Mouse (Mus musculus) heart, postnatal 0 days (tissue): ENCODE results near the gene Mrpl9. TPM values are rescaled to one million over a fixed set of nuclear protein-coding genes. Genes with fewer than 3 reads are reported as not detected.

Source experiments
- ATAC-seq: fragments of 200-750 bp; cut with Nextera tagmentation; 2 replicates; pipeline ENCODE4 v1.8.0; 2017; ENCODE audit warnings: low read depth, moderate number of reproducible peaks, moderate library complexity; ENCODE audit not compliant: insufficient read depth
- DNase-seq: peaks from one replicate; pipeline ENCODE4 v3.0.0-alpha.2; 2016; ENCODE audit warnings: low spot score
- H3K27ac ChIP-seq: fragments of 300-500 bp; sonication (generic); 2 replicates; pipeline ENCODE4 v1.5.1; 2014; ENCODE audit warnings: low read depth, mild to moderate bottlenecking
- H3K27me3 ChIP-seq: fragments of 300-500 bp; sonication (generic); 2 replicates; pipeline ENCODE4 v1.6.1; 2014; ENCODE audit warnings: low read length, mixed read lengths; ENCODE audit not compliant: control insufficient read depth, insufficient read depth
- H3K36me3 ChIP-seq: fragments of 300-500 bp; sonication (generic); replicated peaks from 2 replicates; pipeline ENCODE4 v1.6.1; 2014; ENCODE audit warnings: low read length, mixed read lengths; ENCODE audit not compliant: control insufficient read depth, insufficient read depth
- H3K4me1 ChIP-seq: fragments of 300-500 bp; sonication (generic); 2 replicates; pipeline ENCODE4 v1.6.1; 2014; ENCODE audit warnings: antibody characterized with exemption; ENCODE audit not compliant: control insufficient read depth, insufficient read depth
- H3K4me2 ChIP-seq: fragments of 300-500 bp; sonication (generic); 2 replicates; pipeline ENCODE4 v1.6.1; 2014; ENCODE audit warnings: low read depth, mild to moderate bottlenecking, low read length, moderate library complexity
- H3K4me3 ChIP-seq: fragments of 300-500 bp; sonication (generic); 2 replicates; pipeline ENCODE4 v1.5.1; 2014; ENCODE audit warnings: low read depth, low read length
- H3K9ac ChIP-seq: fragments of 300-500 bp; sonication (generic); replicated peaks from 2 replicates; pipeline ENCODE4 v1.6.1; 2014; ENCODE audit warnings: low read depth, low read length, mixed read lengths
- H3K9me3 ChIP-seq: fragments of 300-500 bp; sonication (generic); replicated peaks from 2 replicates; pipeline ENCODE4 v1.6.1; 2016; ENCODE audit warnings: low read length; ENCODE audit not compliant: control insufficient read depth
- CTCF ChIP-seq: IDR thresholded peaks from 2 replicates; pipeline ENCODE4 v1.5.1; 2016; ENCODE audit warnings: antibody characterized with exemption, control low read depth, low read depth
- EP300 ChIP-seq: IDR thresholded peaks from 2 replicates; pipeline ENCODE4 v1.6.1; 2016; ENCODE audit warnings: antibody characterized with exemption, low read depth
- WGBS: fragments of 180-500 bp; shearing (Covaris S2); extraction: QIAGEN DNeasy Blood & Tissue Kit; methylation state at CpG from one replicate; pipeline ENCODE4 v1.1.7; 2014; 5-methylcytosine and 5-hydroxymethylcytosine counted together
- polyA plus RNA-seq: library from polyadenylated mRNA; unstranded; fragments of >200 nt; fragmentation: Nextera tagmentation; extraction: Ambion mirVana; gene quantifications from 2 replicates; pipeline ENCODE4 v1.2.1, GENCODE M21; 2015
- total RNA-seq: library from RNA; depleted of rRNA; stranded (reverse); fragments of >200 nt; gene quantifications from 2 replicates; pipeline ENCODE4 v1.2.3, GENCODE M21; 2014; ENCODE audit warnings: low replicate concordance

Gene Mrpl9
- total and polyA plus RNA-seq, 2 experiments from 2014 or later, result 68.7 to 83.0 TPM

- H3K9ac ChIP-seq, result no peak overlapping the region
- no peak overlapping the region for H3K4me3 ChIP-seq
- peaks cover 4% of the 10 kb centered on the region; the same call in 1 of the 2 replicates for H3K4me1 ChIP-seq
- TF ChIP-seq CTCF (no peak), EP300 (no peak)
- H3K9me3 ChIP-seq, result no peaks in the 10 kb centered on the region
- peaks cover 62% of the 10 kb centered on the region for H3K27me3 ChIP-seq
- H3K4me2 ChIP-seq, result no peak overlapping the region
- no peaks in the 10 kb centered on the region for H3K36me3 ChIP-seq
- no peak overlapping the region for H3K27ac ChIP-seq
- DNase-seq (no peak), ATAC-seq (no peak)
- WGBS, result 43% methylated on average over 5 of the region's 5 CpGs
Measured at GRCm38 (mm10) chr3:94399663-94400310, 43.3 kb upstream of the Mrpl9 start.

GRCm38 (mm10) chr3:94402451-94402850 lies 40.7 kb upstream of the Mrpl9 start:
- H3K27me3 ChIP-seq, result peaks cover 57% of the 10 kb centered on the region
- no peak overlapping the region for H3K4me3 ChIP-seq
- H3K27ac ChIP-seq, result no peak overlapping the region
- no peak for DNase-seq
- H3K9me3 ChIP-seq, result no peaks in the 10 kb centered on the region
- TF ChIP-seq CTCF, result no peak
- no peak for TF ChIP-seq EP300
- no peak overlapping the region for H3K4me2 ChIP-seq
- H3K36me3 ChIP-seq, result no peaks in the 10 kb centered on the region
- no peak for ATAC-seq
- 43% methylated on average over 8 of the region's 8 CpGs for WGBS
- H3K4me1 ChIP-seq, result peaks cover 11% of the 10 kb centered on the region; the same call in 1 of the 2 replicates
- no peak overlapping the region for H3K9ac ChIP-seq

GRCm38 (mm10) chr3:94404366-94405054 lies 38.6 kb upstream of the Mrpl9 start:
- no peaks in the 10 kb centered on the region for H3K36me3 ChIP-seq
- H3K9me3 ChIP-seq, result no peaks in the 10 kb centered on the region
- WGBS, result 22% methylated on average over 7 of the region's 7 CpGs
- ATAC-seq, result no peak
- H3K4me3 ChIP-seq, result no peak overlapping the region
- DNase-seq, result no peak
- TF ChIP-seq EP300 (no peak), CTCF (no peak)
- H3K4me2 ChIP-seq, result no peak overlapping the region
- H3K9ac ChIP-seq, result no peak overlapping the region
- H3K27ac ChIP-seq, result no peak overlapping the region
- peaks cover 8% of the 10 kb centered on the region; the same call in 1 of the 2 replicates for H3K4me1 ChIP-seq
- peaks cover 39% of the 10 kb centered on the region for H3K27me3 ChIP-seq

GRCm38 (mm10) chr3:94405561-94405960 lies 37.6 kb upstream of the Mrpl9 start:
- Histone ChIP-seq H3K4me2 (no peak overlapping the region), H3K9me3 (no peaks in the 10 kb centered on the region), H3K36me3 (no peaks in the 10 kb centered on the region), H3K9ac (no peak overlapping the region), H3K27me3 (peaks cover 29% of the 10 kb centered on the region), H3K4me3 (no peak overlapping the region), H3K27ac (no peak overlapping the region), H3K4me1 (peaks cover 8% of the 10 kb centered on the region; the same call in 1 of the 2 replicates)
- DNase-seq (no peak), ATAC-seq (no peak)
- 33% methylated on average over 4 of the region's 4 CpGs for WGBS
- no peak for TF ChIP-seq CTCF

GRCm38 (mm10) chr3:94412530-94412929 lies 30.6 kb upstream of the Mrpl9 start:
- Histone ChIP-seq H3K9me3 (no peaks in the 10 kb centered on the region), H3K36me3 (no peaks in the 10 kb centered on the region), H3K9ac (peak overlapping the region; percentile 15; the same call in 1 of the 2 replicates), H3K27ac (no peak overlapping the region), H3K4me1 (peaks cover 9% of the 10 kb centered on the region), H3K27me3 (no peaks in the 10 kb centered on the region), H3K4me3 (peak overlapping the region; percentile 42), H3K4me2 (peak overlapping the region; percentile 66)
- DNase-seq (no peak), ATAC-seq (peak; percentile 12; the same call in 1 of the 2 replicates)
- no peak for TF ChIP-seq EP300
- no peak for TF ChIP-seq CTCF
- WGBS, result 10% methylated on average over 25 of the region's 25 CpGs
